Mouse (Mus musculus) stomach, postnatal 0 days (tissue): Measurements from ENCODE around the gene Cemip.

Experiments used
- CTCF ChIP-seq: IDR thresholded peaks from 2 replicates; pipeline ENCODE4 v1.5.1; 2016; ENCODE audit warnings: antibody characterized with exemption, low read depth, mild to moderate bottlenecking, moderate library complexity
- EP300 ChIP-seq: optimal IDR thresholded peaks from 2 replicates; pipeline ENCODE3; 2016; ENCODE audit warnings: antibody characterized with exemption

DNA sequence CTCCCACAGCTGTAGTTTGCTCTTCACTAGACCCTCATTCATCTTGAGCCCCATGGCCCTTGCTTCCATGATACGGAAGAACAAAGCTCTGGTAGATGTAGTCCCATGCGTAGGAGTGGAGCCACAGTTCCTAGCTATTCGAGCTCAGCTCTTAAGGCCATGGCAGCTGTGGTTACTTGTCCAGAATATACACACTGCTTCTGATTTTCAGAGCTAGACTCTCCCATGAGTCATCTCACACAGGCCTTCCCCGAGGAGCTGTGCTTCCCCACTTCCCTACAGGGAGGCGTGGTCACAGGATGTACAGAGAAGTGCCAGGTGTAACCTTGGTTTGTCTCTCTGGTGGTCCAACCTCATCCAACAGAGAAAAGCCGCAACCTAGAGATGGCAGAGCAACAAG, 111.0 kb downstream of the Cemip start:
- TF ChIP-seq CTCF (no peak), EP300 (no peak)
